Mouse (Mus musculus) forebrain, embryonic 11.5 days (tissue): Measurements from ENCODE around the gene Pnliprp1. TPM values are rescaled to one million over a fixed set of nuclear protein-coding genes. Genes with fewer than 3 reads are reported as not detected.

ENCODE experiments used
- ATAC-seq: fragments of 200-750 bp; cut with Nextera tagmentation; replicated peaks from 2 replicates; pipeline ENCODE4 v1.8.0; 2017; ENCODE audit warnings: moderate TSS enrichment; ENCODE audit not compliant: low FRiP score
- DNase-seq: peaks from one replicate; pipeline ENCODE4 v3.0.0-alpha.2; 2017; ENCODE audit warnings: low spot score
- H3K27ac ChIP-seq: fragments of 300-500 bp; sonication (generic); 2 replicates; pipeline ENCODE4 v1.5.1; 2014; ENCODE audit warnings: low read depth, low read length
- H3K27me3 ChIP-seq: fragments of 300-500 bp; sonication (generic); 2 replicates; pipeline ENCODE4 v1.6.1; 2014; ENCODE audit warnings: mild to moderate bottlenecking, low read length, mixed read lengths; ENCODE audit not compliant: control insufficient read depth, insufficient read depth
- H3K36me3 ChIP-seq: fragments of 300-500 bp; sonication (generic); 2 replicates; pipeline ENCODE4 v1.6.1; 2014; ENCODE audit warnings: mild to moderate bottlenecking, low read length, moderate library complexity, mixed read lengths; ENCODE audit not compliant: control insufficient read depth, insufficient read depth
- H3K4me1 ChIP-seq: fragments of 300-500 bp; sonication (generic); replicated peaks from 2 replicates; pipeline ENCODE4 v1.6.1; 2014; ENCODE audit warnings: low read length, mixed read lengths; ENCODE audit not compliant: control insufficient read depth, insufficient read depth
- H3K4me2 ChIP-seq: fragments of 300-500 bp; sonication (generic); 2 replicates; pipeline ENCODE4 v1.6.1; 2014; ENCODE audit warnings: low read depth, mild to moderate bottlenecking, low read length, moderate library complexity, mixed read lengths; ENCODE audit not compliant: severe bottlenecking
- H3K4me3 ChIP-seq: fragments of 300-500 bp; sonication (generic); 2 replicates; pipeline ENCODE4 v1.5.1; 2014; ENCODE audit warnings: low read depth, low read length
- H3K9ac ChIP-seq: fragments of 300-500 bp; sonication (generic); 2 replicates; pipeline ENCODE4 v1.6.1; 2014; ENCODE audit warnings: low read length
- H3K9me3 ChIP-seq: fragments of 300-500 bp; sonication (generic); 2 replicates; pipeline ENCODE4 v1.6.1; 2016; ENCODE audit warnings: low read length, mixed read lengths; ENCODE audit not compliant: control insufficient read depth
- WGBS: fragments of 180-500 bp; shearing (Covaris S2); extraction: QIAGEN DNeasy Blood & Tissue Kit; methylation state at CpG from one replicate; pipeline ENCODE4 v1.1.7; 2014; 5-methylcytosine and 5-hydroxymethylcytosine counted together
- polyA plus RNA-seq: library from polyadenylated mRNA; unstranded; fragments of >200 nt; fragmentation: Nextera tagmentation; extraction: Ambion mirVana; gene quantifications from 2 replicates; pipeline ENCODE4 v1.2.1, GENCODE M21; 2014

Gene Pnliprp1
- polyA plus RNA-seq, 1 experiment from 2014 or later, result not detected

DNA sequence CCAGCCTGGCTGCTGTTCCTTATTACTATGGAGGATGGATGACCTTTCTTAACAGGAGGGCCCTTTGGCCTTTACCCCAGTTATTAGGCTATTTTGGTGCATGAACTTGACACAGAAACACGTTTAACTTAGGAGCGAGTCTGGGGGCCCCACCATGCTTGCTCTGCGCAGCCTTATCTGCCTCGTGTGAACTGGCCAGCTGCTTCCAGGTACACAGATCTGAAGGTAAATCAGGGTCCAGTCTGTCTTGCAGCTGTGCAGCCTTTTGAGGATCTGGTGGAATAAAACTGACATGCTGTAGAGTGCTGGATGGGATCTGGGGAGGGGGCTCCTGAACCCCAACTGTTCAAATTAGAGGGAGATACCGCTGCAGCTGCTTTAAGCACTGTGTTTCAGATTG, 931 bp upstream of the Pnliprp1 start:
- Histone ChIP-seq H3K9me3 (no peaks in the 10 kb centered on the region), H3K4me3 (no peak overlapping the region), H3K36me3 (no peaks in the 10 kb centered on the region), H3K9ac (no peak overlapping the region), H3K27ac (no peak overlapping the region), H3K4me1 (no peaks in the 10 kb centered on the region), H3K27me3 (no peaks in the 10 kb centered on the region), H3K4me2 (no peak overlapping the region)
- no peak for ATAC-seq
- 77% methylated on average over 5 of the region's 5 CpGs for WGBS
- DNase-seq, result no peak

DNA sequence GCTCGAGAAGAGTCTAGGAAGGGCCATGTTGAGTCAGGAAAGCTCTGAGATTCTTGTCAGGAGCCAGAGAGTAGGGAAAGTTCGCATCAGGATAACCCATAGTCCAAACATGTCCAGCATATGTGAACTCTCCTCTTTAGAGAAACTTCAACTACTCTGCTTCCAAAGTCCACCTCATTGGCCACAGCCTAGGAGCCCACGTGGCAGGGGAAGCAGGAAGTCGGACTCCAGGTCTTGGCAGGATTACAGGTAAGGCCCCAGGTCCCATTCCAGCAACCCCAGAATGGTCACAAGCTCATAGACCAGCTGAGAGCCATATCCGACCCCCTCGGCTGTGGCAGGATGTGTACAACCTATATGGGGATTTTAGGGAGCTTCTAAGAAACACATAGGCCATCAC, 4.5 kb downstream of the Pnliprp1 start:
- ATAC-seq (no peak), DNase-seq (no peak)
- H3K9me3 ChIP-seq, result no peaks in the 10 kb centered on the region
- H3K4me2 ChIP-seq, result no peak overlapping the region
- H3K27ac ChIP-seq, result no peak overlapping the region
- 83% methylated on average over 6 of the region's 6 CpGs for WGBS
- H3K4me1 ChIP-seq, result no peaks in the 10 kb centered on the region
- H3K9ac ChIP-seq, result no peak overlapping the region
- H3K27me3 ChIP-seq, result no peaks in the 10 kb centered on the region
- H3K36me3 ChIP-seq, result no peaks in the 10 kb centered on the region
- H3K4me3 ChIP-seq, result no peak overlapping the region

DNA sequence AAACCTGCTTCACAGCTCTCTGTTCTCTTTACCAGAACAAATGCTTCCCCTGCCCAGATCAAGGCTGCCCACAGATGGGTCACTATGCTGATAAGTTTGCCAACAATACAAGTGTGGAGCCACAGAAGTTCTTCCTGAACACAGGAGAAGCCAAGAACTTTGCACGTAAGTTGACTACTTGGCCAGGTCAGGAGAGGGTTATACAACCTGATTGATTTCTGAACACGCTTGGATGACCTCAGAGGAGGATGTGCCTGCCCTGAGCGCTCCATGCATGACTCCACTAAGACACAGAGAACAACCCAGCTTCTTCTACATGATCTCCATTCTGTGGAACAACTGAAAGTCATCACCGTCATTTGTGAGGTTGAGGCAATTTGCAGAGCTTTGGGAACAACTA, 9.4 kb downstream of the Pnliprp1 start:
- 92% methylated on average over 4 of the region's 4 CpGs for WGBS
- ATAC-seq, result no peak

DNA sequence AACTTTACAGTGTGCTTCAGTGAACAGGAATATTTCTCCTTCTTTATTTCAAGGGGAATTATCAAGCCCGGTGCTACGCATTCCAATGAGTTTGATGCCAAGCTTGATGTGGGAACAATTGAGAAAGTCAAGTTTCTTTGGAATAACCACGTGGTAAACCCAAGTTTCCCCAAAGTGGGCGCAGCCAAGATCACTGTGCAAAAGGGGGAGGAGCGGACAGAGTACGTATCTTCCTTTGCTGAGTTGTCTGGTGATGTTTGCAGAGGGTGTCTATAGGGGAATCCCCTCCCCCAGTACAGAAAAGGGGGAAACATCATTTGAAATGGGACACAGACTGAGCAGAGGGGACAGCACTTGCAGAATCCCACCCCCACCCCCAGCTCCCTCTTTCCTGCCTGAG, 12.3 kb downstream of the Pnliprp1 start:
- Histone ChIP-seq H3K27ac (no peak overlapping the region), H3K9me3 (no peaks in the 10 kb centered on the region), H3K4me1 (no peaks in the 10 kb centered on the region), H3K9ac (no peak overlapping the region), H3K27me3 (no peaks in the 10 kb centered on the region), H3K4me3 (no peak overlapping the region), H3K36me3 (no peaks in the 10 kb centered on the region), H3K4me2 (no peak overlapping the region)
- no peak for ATAC-seq
- 63% methylated on average over 6 of the region's 6 CpGs for WGBS
- DNase-seq, result no peak

More for the DNA sequence above, 9.4 kb downstream of the Pnliprp1 start:
- no peaks in the 10 kb centered on the region for H3K36me3 ChIP-seq
- H3K9me3 ChIP-seq, result no peaks in the 10 kb centered on the region
- H3K27me3 ChIP-seq, result no peaks in the 10 kb centered on the region
- DNase-seq, result no peak
- no peak overlapping the region for H3K4me2 ChIP-seq
- no peak overlapping the region for H3K4me3 ChIP-seq
- H3K9ac ChIP-seq, result no peak overlapping the region
- H3K4me1 ChIP-seq, result no peaks in the 10 kb centered on the region
- H3K27ac ChIP-seq, result no peak overlapping the region

DNA sequence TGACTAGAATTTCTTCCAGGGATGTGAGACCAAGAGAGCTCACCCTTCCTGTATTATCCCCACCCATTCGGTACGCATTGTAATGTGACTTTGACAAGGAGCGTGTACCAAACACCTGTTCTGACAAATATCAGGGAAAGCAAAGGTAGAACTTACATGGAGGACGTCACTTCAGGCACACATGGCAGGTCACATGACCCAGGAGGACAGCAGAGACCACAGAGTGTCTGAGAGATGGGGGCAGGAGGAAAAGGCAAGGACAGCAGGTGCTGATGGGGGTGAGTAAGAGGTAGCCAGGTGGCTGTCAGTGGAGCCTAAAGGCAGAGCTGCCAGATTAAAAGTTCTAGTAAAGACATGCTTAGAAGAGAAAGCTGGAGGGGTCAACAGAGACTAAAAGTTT, 14.0 kb downstream of the Pnliprp1 start:
- H3K27me3 ChIP-seq, result no peaks in the 10 kb centered on the region
- WGBS, result 83% methylated on average over 4 of the region's 4 CpGs
- H3K36me3 ChIP-seq, result no peaks in the 10 kb centered on the region
- H3K9ac ChIP-seq, result no peak overlapping the region
- no peak for ATAC-seq
- DNase-seq, result no peak
- H3K27ac ChIP-seq, result no peak overlapping the region
- no peaks in the 10 kb centered on the region for H3K9me3 ChIP-seq
- H3K4me1 ChIP-seq, result no peaks in the 10 kb centered on the region
- H3K4me3 ChIP-seq, result no peak overlapping the region
- H3K4me2 ChIP-seq, result no peak overlapping the region

GRCm38 (mm10) chr19:58743736-58744135, 15.0 kb downstream of the Pnliprp1 start:
- WGBS, result 88% methylated on average over 4 of the region's 4 CpGs
- no peaks in the 10 kb centered on the region for H3K4me1 ChIP-seq
- ATAC-seq (no peak), DNase-seq (no peak)
- no peaks in the 10 kb centered on the region for H3K27me3 ChIP-seq
- no peaks in the 10 kb centered on the region for H3K9me3 ChIP-seq
- no peaks in the 10 kb centered on the region for H3K36me3 ChIP-seq
- no peak overlapping the region for H3K4me2 ChIP-seq
- no peak overlapping the region for H3K9ac ChIP-seq
- no peak overlapping the region for H3K4me3 ChIP-seq
- H3K27ac ChIP-seq, result no peak overlapping the region

GRCm38 (mm10) chr19:58747498-58748000, 18.9 kb downstream of the Pnliprp1 start:
- no peak overlapping the region for H3K27ac ChIP-seq
- no peaks in the 10 kb centered on the region for H3K4me1 ChIP-seq
- no peaks in the 10 kb centered on the region for H3K27me3 ChIP-seq
- no peaks in the 10 kb centered on the region for H3K9me3 ChIP-seq
- no peak for ATAC-seq
- no peak overlapping the region for H3K9ac ChIP-seq
- DNase-seq, result no peak
- 89% methylated on average over 9 of the region's 9 CpGs for WGBS
- no peak overlapping the region for H3K4me2 ChIP-seq
- H3K4me3 ChIP-seq, result no peak overlapping the region
- H3K36me3 ChIP-seq, result no peaks in the 10 kb centered on the region

GRCm38 (mm10) chr19:58750822-58751221, 22.1 kb downstream of the Pnliprp1 start:
- H3K36me3 ChIP-seq, result no peaks in the 10 kb centered on the region
- no peak for DNase-seq
- H3K4me1 ChIP-seq, result no peaks in the 10 kb centered on the region
- no peak overlapping the region for H3K4me2 ChIP-seq
- WGBS, result 82% methylated on average over 2 of the region's 2 CpGs
- no peaks in the 10 kb centered on the region for H3K27me3 ChIP-seq
- H3K9ac ChIP-seq, result no peak overlapping the region
- no peak overlapping the region for H3K4me3 ChIP-seq
- H3K9me3 ChIP-seq, result no peaks in the 10 kb centered on the region
- ATAC-seq, result no peak
- H3K27ac ChIP-seq, result no peak overlapping the region

- ATAC-seq (no peak), DNase-seq (no peak)
- H3K9ac ChIP-seq, result no peak overlapping the region
- no peaks in the 10 kb centered on the region for H3K27me3 ChIP-seq
- no peak overlapping the region for H3K4me3 ChIP-seq
- no peak overlapping the region for H3K27ac ChIP-seq
- H3K9me3 ChIP-seq, result no peaks in the 10 kb centered on the region
- H3K36me3 ChIP-seq, result no peaks in the 10 kb centered on the region
- H3K4me2 ChIP-seq, result no peak overlapping the region
- 78% methylated on average over 2 of the region's 2 CpGs for WGBS
- H3K4me1 ChIP-seq, result no peaks in the 10 kb centered on the region
These were observed 22.8 kb downstream of the Pnliprp1 start for GRCm38 (mm10) chr19:58751504-58751903.
